8 mouse cellular contexts compared by ENCODE assay signal in the genomic region with DNA sequence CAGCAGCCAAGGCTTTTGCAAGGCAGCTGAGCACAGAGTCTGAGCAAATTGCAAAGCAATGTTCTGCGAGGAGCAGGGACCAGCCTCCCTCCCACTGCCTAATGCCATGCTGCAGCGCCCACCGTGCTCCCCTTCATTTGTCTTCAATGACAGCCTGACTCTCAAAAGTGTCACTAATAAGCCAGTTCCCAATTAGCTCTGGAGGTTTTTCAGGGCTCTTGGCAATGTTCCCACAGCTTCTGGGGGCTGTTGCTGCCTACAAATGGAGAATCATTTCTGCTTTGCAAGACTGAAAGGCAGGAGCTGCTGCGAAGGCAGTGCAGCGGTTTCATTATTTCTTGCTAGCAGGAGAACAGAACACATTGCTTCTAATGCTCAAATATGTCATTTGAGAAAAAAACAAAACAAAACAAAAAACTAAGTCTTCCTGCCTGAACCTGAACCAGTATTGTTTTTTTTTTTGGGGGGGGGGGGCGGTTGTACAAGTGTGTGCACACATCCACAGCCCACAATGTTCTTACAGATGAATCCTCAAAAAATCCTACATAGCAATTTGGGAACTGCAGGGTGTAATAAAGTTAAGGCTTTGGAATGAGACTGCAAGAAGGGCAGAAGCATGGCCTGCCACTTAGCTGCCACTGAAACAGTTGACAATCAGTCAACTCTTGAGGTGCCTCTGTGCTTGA.
DNase-seq lines count a peak whose midpoint lies in the region; ATAC-seq and TF ChIP-seq lines count a peak whose summit lies in the region.

No protein-coding gene starts in this region.

- 64% methylated on average over 6 of the region's 6 CpGs for WGBS in heart, embryonic 11.5 days (ENCODE audit: insufficient replicate concordance)

- no peak overlapping the region for H3K27ac ChIP-seq in heart, embryonic 11.5 days (ENCODE audit: low read depth, low read length)
- no peak overlapping the region for H3K27ac ChIP-seq in gastrocnemius, adult 2 months

- no peaks in the 10 kb centered on the region for H3K4me1 ChIP-seq in heart, embryonic 11.5 days (ENCODE audit: control insufficient read depth, insufficient read depth, low read length)

- no peak for TF ChIP-seq CTCF in gastrocnemius, adult 2 months (IDR thresholded peaks at IDR 0.05)

- no peaks in the 10 kb centered on the region for H3K27me3 ChIP-seq in heart, embryonic 11.5 days (ENCODE audit: control insufficient read depth, insufficient read depth, low read length)

- H3K9me3 ChIP-seq in heart, embryonic 11.5 days (replicated peaks; ENCODE audit: control insufficient read depth, low read length) = no peaks in the 10 kb centered on the region

- no peaks in the 10 kb centered on the region for H3K36me3 ChIP-seq in heart, embryonic 11.5 days (ENCODE audit: control insufficient read depth, insufficient read depth, low read length)

- no peak for ATAC-seq in heart, embryonic 11.5 days (replicated peaks; ENCODE audit: insufficient number of reproducible peaks, low FRiP score, low TSS enrichment)

- DNase-seq in kidney, postnatal 4 days = peak; percentile 1 to 3
- no peak for DNase-seq in kidney, postnatal 14 days
- peak; percentile 45 to 76 for DNase-seq in frontal cortex, postnatal 25 days (ENCODE audit: low spot score in 2 of 2)
- DNase-seq in left cerebral cortex, postnatal 10 days (ENCODE audit: extremely low spot score in 1 of 2, low spot score in 2 of 2) = peak; percentile 45 to 80
- peak; percentile 42 for DNase-seq in right cerebral cortex, postnatal 14 days
- no peak for DNase-seq in thymus, postnatal 14 days
- DNase-seq in gastrocnemius, adult 2 months = no peak

- no peak overlapping the region for H3K4me3 ChIP-seq in heart, embryonic 11.5 days (ENCODE audit: low read depth, low read length)
- no peak overlapping the region for H3K4me3 ChIP-seq in gastrocnemius, adult 2 months

- no peak overlapping the region for H3K4me2 ChIP-seq in heart, embryonic 11.5 days

- intact Hi-C loops in left cerebral cortex, postnatal 10 days (cut with DNase I) = no loop called here
- intact Hi-C loops in gastrocnemius, adult 2 months (cut with DNase I) = no loop called here

- no peak overlapping the region for H3K9ac ChIP-seq in heart, embryonic 11.5 days (ENCODE audit: low read depth, low read length)

Comparison
In these comparisons a context has a peak if more than half of its experiments do, and no peak if none do; other contexts are left out.
1. DNase-seq: peak in kidney, postnatal 4 days (2 of 2), frontal cortex, postnatal 25 days (2 of 2), left cerebral cortex, postnatal 10 days (2 of 2) and right cerebral cortex, postnatal 14 days (single experiment); none in kidney, postnatal 14 days (single experiment), thymus, postnatal 14 days (single experiment) and gastrocnemius, adult 2 months (single experiment).